Mouse (Mus musculus) CH12.LX (cell line): ENCODE results near the gene Ebf4. TPM values are rescaled to one million over a fixed set of nuclear protein-coding genes. Genes with fewer than 3 reads are reported as not detected.

Source experiments
- DNase-seq: peaks from one replicate; pipeline ENCODE4 v3.0.0-alpha.2; 2013; ENCODE audit errors: extremely low read depth
- H3K27ac ChIP-seq: 2 replicates; pipeline ENCODE4 v1.5.1; 2012; ENCODE audit warnings: low read depth, mild to moderate bottlenecking, control low read depth, moderate library complexity; ENCODE audit not compliant: insufficient read depth
- H3K27me3 ChIP-seq: replicated peaks from 2 replicates; pipeline ENCODE3; 2012; ENCODE audit warnings: inconsistent platforms
- H3K36me3 ChIP-seq, 2 experiments: replicated peaks in 1 of 2; 2 replicates each; pipeline versions ENCODE3 to v1.6.1; 2012; ENCODE audit warnings: inconsistent platforms in 1 of 2, low read length in 1 of 2, mild to moderate bottlenecking in 1 of 2, mixed read lengths in 1 of 2, moderate library complexity in 1 of 2; ENCODE audit not compliant: control insufficient read depth in 1 of 2, insufficient read depth in 1 of 2
- H3K4me1 ChIP-seq, 2 experiments: 2 replicates each; pipeline ENCODE4 v1.6.1; 2012; ENCODE audit warnings: inconsistent platforms in 1 of 2, moderate library complexity in 1 of 2; ENCODE audit not compliant: insufficient read depth in 2 of 2, control insufficient read depth in 1 of 2
- H3K4me2 ChIP-seq: 2 replicates; pipeline ENCODE4 v1.6.1; 2012; ENCODE audit warnings: low read depth, mild to moderate bottlenecking, control low read depth; ENCODE audit not compliant: poor library complexity, insufficient read depth, severe bottlenecking
- H3K4me3 ChIP-seq, 3 experiments: fragments of 150-350 bp in 1 of 3; sonication (generic) in 1 of 3; replicated peaks in 1 of 3; 2 replicates each; pipeline versions ENCODE3 to v1.5.1; 2011 to 2012; ENCODE audit warnings: low read depth in 2 of 3, low read length in 2 of 3, mild to moderate bottlenecking in 2 of 3, moderate library complexity in 2 of 3, control low read depth in 1 of 3, improper control_type of control experiment in 1 of 3, inconsistent platforms in 1 of 3, mixed read lengths in 1 of 3; ENCODE audit not compliant: poor library complexity in 1 of 3
- H3K79me2 ChIP-seq: replicated peaks from 2 replicates; pipeline ENCODE4 v1.6.1; 2012; ENCODE audit warnings: mild to moderate bottlenecking, moderate library complexity; ENCODE audit not compliant: control insufficient read depth, poor library complexity, insufficient read depth, severe bottlenecking; ENCODE audit errors: extremely low read depth
- H3K9ac ChIP-seq: 2 replicates; pipeline ENCODE4 v1.6.1; 2012; ENCODE audit warnings: low read depth, mild to moderate bottlenecking, control low read depth, moderate library complexity; ENCODE audit not compliant: insufficient read depth
- H3K9me3 ChIP-seq: replicated peaks from 2 replicates; pipeline ENCODE3; 2012; ENCODE audit warnings: low read length, inconsistent platforms, mixed read lengths
- BHLHE40 ChIP-seq: IDR thresholded peaks from 2 replicates; pipeline ENCODE4 v1.6.1; 2011; ENCODE audit warnings: mild to moderate bottlenecking, low read depth, low read length, improper control_type of control experiment
- CHD1 ChIP-seq: IDR thresholded peaks from 2 replicates; pipeline ENCODE4 v1.6.1; 2012; ENCODE audit warnings: low read depth, low read length, improper control_type of control experiment, inconsistent platforms
- CHD2 ChIP-seq: IDR thresholded peaks from 2 replicates; pipeline ENCODE4 v1.6.1; 2011; ENCODE audit warnings: low read length, improper control_type of control experiment
- CTCF ChIP-seq, 2 experiments: IDR thresholded peaks in 1 of 2; conservative IDR thresholded peaks in 1 of 2; 2 replicates each; pipeline ENCODE4 v1.5.1; 2011 to 2012; ENCODE audit warnings: low read depth in 2 of 2, low read length in 2 of 2, improper control_type of control experiment in 1 of 2, inconsistent platforms in 1 of 2, mild to moderate bottlenecking in 1 of 2, moderate library complexity in 1 of 2
- E2F4 ChIP-seq: IDR thresholded peaks from 2 replicates; pipeline ENCODE4 v1.6.1; 2011; ENCODE audit warnings: low read depth, low read length, improper control_type of control experiment; ENCODE audit not compliant: insufficient replicate concordance
- ELF1 ChIP-seq: IDR thresholded peaks from 2 replicates; pipeline ENCODE4 v1.6.1; 2014; ENCODE audit warnings: low read depth, mild to moderate bottlenecking, inconsistent platforms, low read length, improper control_type of control experiment
- EP300 ChIP-seq: IDR thresholded peaks from 2 replicates; pipeline ENCODE4 v1.6.1; 2011; ENCODE audit warnings: low read length, improper control_type of control experiment
- ETS1 ChIP-seq: conservative IDR thresholded peaks from 2 replicates; pipeline ENCODE4 v1.6.1; 2012; ENCODE audit warnings: low read depth, mild to moderate bottlenecking, inconsistent platforms, low read length, improper control_type of control experiment, moderate library complexity
- GABPA ChIP-seq: IDR thresholded peaks from 2 replicates; pipeline ENCODE4 v1.6.1; 2012; ENCODE audit warnings: low read depth, low read length, improper control_type of control experiment, inconsistent platforms; ENCODE audit not compliant: insufficient replicate concordance
- IRF4 ChIP-seq: IDR thresholded peaks from 2 replicates; pipeline ENCODE4 v1.6.1; 2014; ENCODE audit warnings: low read depth, mild to moderate bottlenecking, inconsistent platforms, low read length, improper control_type of control experiment
- JUN ChIP-seq: IDR thresholded peaks from 2 replicates; pipeline ENCODE4 v1.6.1; 2011; ENCODE audit warnings: low read depth, mild to moderate bottlenecking, low read length, improper control_type of control experiment, moderate library complexity; ENCODE audit not compliant: insufficient read depth
- JUND ChIP-seq: conservative IDR thresholded peaks from 2 replicates; pipeline ENCODE4 v1.6.1; 2011; ENCODE audit warnings: low read depth, low read length, improper control_type of control experiment
- KAT2A ChIP-seq: IDR thresholded peaks from 2 replicates; pipeline ENCODE4 v1.6.1; 2012; ENCODE audit warnings: low read length, improper control_type of control experiment, inconsistent platforms; ENCODE audit not compliant: insufficient replicate concordance
- MAFK ChIP-seq: IDR thresholded peaks from 2 replicates; pipeline ENCODE4 v1.6.1; 2011; ENCODE audit warnings: low read length, improper control_type of control experiment; ENCODE audit not compliant: insufficient replicate concordance
- MAX ChIP-seq: IDR thresholded peaks from 2 replicates; pipeline ENCODE4 v1.6.1; 2011; ENCODE audit warnings: low read length, improper control_type of control experiment
- MAZ ChIP-seq: IDR thresholded peaks from 2 replicates; pipeline ENCODE4 v1.6.1; 2012; ENCODE audit warnings: low read depth, mild to moderate bottlenecking, inconsistent platforms, low read length, improper control_type of control experiment, moderate library complexity
- MEF2A ChIP-seq: IDR thresholded peaks from 2 replicates; pipeline ENCODE4 v1.6.1; 2014; ENCODE audit warnings: low read depth, mild to moderate bottlenecking, inconsistent platforms, low read length, improper control_type of control experiment, borderline replicate concordance
- PAX5 ChIP-seq: IDR thresholded peaks from 2 replicates; pipeline ENCODE4 v1.6.1; 2012; ENCODE audit warnings: low read length, inconsistent platforms, mixed read lengths
- RCOR1 ChIP-seq: conservative IDR thresholded peaks from 2 replicates; pipeline ENCODE4 v1.6.1; 2012; ENCODE audit warnings: low read depth, mild to moderate bottlenecking, inconsistent platforms, low read length, improper control_type of control experiment
- SIN3A ChIP-seq: IDR thresholded peaks from 2 replicates; pipeline ENCODE4 v1.6.1; 2012; ENCODE audit warnings: low read length, improper control_type of control experiment, inconsistent platforms
- SMC3 ChIP-seq: IDR thresholded peaks from 2 replicates; pipeline ENCODE4 v1.6.1; 2011; ENCODE audit warnings: low read depth, low read length, improper control_type of control experiment
- TCF12 ChIP-seq: IDR thresholded peaks from 2 replicates; pipeline ENCODE4 v1.6.1; 2014; ENCODE audit warnings: low read depth, mild to moderate bottlenecking, inconsistent platforms, low read length, improper control_type of control experiment
- USF1 ChIP-seq: IDR thresholded peaks from 2 replicates; pipeline ENCODE4 v1.6.1; 2014; ENCODE audit warnings: low read depth, mild to moderate bottlenecking, inconsistent platforms, low read length, improper control_type of control experiment
- USF2 ChIP-seq: conservative IDR thresholded peaks from 2 replicates; pipeline ENCODE4 v1.6.1; 2011; ENCODE audit warnings: low read depth, low read length, improper control_type of control experiment
- ZC3H11A ChIP-seq: IDR thresholded peaks from 2 replicates; pipeline ENCODE4 v1.6.1; 2012; ENCODE audit warnings: low read depth, mild to moderate bottlenecking, inconsistent platforms, low read length, improper control_type of control experiment
- ZKSCAN1 ChIP-seq: IDR thresholded peaks from 2 replicates; pipeline ENCODE4 v1.6.1; 2012; ENCODE audit warnings: low read depth, inconsistent platforms, low read length, improper control_type of control experiment, borderline replicate concordance
- ZNF384 ChIP-seq: IDR thresholded peaks from 2 replicates; pipeline ENCODE4 v1.6.1; 2012; ENCODE audit warnings: low read depth, low read length, improper control_type of control experiment, inconsistent platforms
- dilution Hi-C: fragments of 300-500 bp; cut with MboI; formaldehyde crosslinking; loops from 2 replicates; pipeline ENCODE4 v1.14.3; 2020; ENCODE audit warnings: low sequenced_read_pairs; ENCODE audit not compliant: extremely low pct_unique_long_range_greater_than_20kb, extremely low pct_ligation_motif_present
- in situ Hi-C: fragments of 300-500 bp; cut with MboI; formaldehyde crosslinking; loops from 3 replicates; pipeline ENCODE4 v1.14.3; 2019; ENCODE audit warnings: low sequenced_read_pairs, low pct_ligation_motif_present, low pct_unique_long_range_greater_than_20kb, mixed read lengths
- polyA plus RNA-seq: library from polyadenylated mRNA; unstranded; fragments of >175 nt; gene quantifications from 2 replicates; pipeline ENCODE4 v1.2.1, GENCODE M21; 2012; ENCODE audit warnings: low read depth; ENCODE audit not compliant: insufficient read length
- total RNA-seq, 2 experiments: library from RNA; depleted of rRNA; stranded (reverse); fragments of 300-350 nt in 1 of 2; fragments of >200 nt in 1 of 2; gene quantifications; 2 replicates each; pipeline ENCODE4 v1.2.3; 2012 to 2014

Gene Ebf4
- total and polyA plus RNA-seq, 3 experiments = 0.13 TPM; not detected in 2

DNA sequence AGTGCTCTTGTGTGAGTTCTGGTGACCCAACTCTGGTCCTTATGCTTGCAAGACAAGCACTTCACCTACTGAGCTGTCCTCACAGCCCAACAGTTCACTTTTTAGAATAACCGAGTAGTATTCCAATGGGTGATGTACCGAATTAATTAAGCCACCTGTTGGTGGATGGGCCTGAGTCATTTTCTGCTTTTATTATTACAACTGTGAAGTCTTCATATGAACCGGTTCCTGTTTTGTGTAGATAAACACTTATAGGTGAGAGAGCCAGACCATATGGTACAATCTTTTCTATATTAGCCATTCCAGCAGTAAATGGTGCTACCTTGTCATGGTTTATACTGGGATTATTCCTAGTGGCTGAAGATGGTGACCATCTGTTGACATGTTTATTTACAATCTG lies 117.8 kb downstream of the Ebf4 start:
- H3K4me3 ChIP-seq = no peak overlapping the region
- peak; percentile 48 for DNase-seq
- TF ChIP-seq USF2 (no peak), EP300 (peak; percentile 93), JUN (peak; percentile 67; the same call in 1 of the 2 replicates), KAT2A (no peak), RCOR1 (peak; percentile 75; the same call in 1 of the 2 replicates), ZNF384 (no peak), SIN3A (no peak), USF1 (no peak), CHD2 (peak; percentile 38; the same call in 1 of the 2 replicates), ETS1 (no peak), E2F4 (no peak), TCF12 (peak; percentile 56), ZKSCAN1 (no peak), MAFK (no peak), CHD1 (no peak), ZC3H11A (no peak), JUND (peak; percentile 79), SMC3 (no peak), MEF2A (peak; percentile 47; the same call in 1 of the 2 replicates), ELF1 (no peak), MAX (no peak), IRF4 (peak; percentile 88), GABPA (no peak), MAZ (no peak), CTCF (conservative IDR thresholded peaks at IDR 0.05 in 1 of 2, IDR thresholded peaks at IDR 0.05 in 1 of 2; ENCODE audit: low read depth in 2 of 2, low read length in 2 of 2) (no peak), PAX5 (no peak), BHLHE40 (no peak)
- H3K9ac ChIP-seq = no peak overlapping the region
- H3K4me2 ChIP-seq = no peak overlapping the region
- in situ Hi-C loops (no loop called here), dilution Hi-C loops (no loop called here)
- no peaks in the 10 kb centered on the region for H3K27me3 ChIP-seq
- peaks cover 2% of the 10 kb centered on the region for H3K9me3 ChIP-seq
- H3K36me3 ChIP-seq = peaks cover 0 to 17% of the 10 kb centered on the region in 2 experiments
- no peak overlapping the region; the same call in 1 of the 2 replicates for H3K27ac ChIP-seq
- peaks cover 13 to 44% of the 10 kb centered on the region in 2 experiments for H3K4me1 ChIP-seq
- H3K79me2 ChIP-seq = no peaks in the 10 kb centered on the region
